Mouse (Mus musculus) limb, embryonic 12.5 days (tissue): ENCODE measurements at regions not wholly inside any gene's neighbourhood (a gene's known extent, or its start where the extent isn't known, plus 50 kb on each side); places are given as distances from the start of the nearest gene placed in this dataset.

Experiments
- ATAC-seq: fragments of 200-750 bp; cut with Nextera tagmentation; 2 replicates; pipeline ENCODE4 v1.8.0; 2017; ENCODE audit warnings: low read depth, moderate TSS enrichment; ENCODE audit not compliant: insufficient number of reproducible peaks, insufficient read depth, low FRiP score, low TSS enrichment
- H3K27ac ChIP-seq: fragments of 300-500 bp; sonication (generic); 2 replicates; pipeline ENCODE4 v1.5.1; 2016; ENCODE audit warnings: mild to moderate bottlenecking, moderate library complexity
- H3K27me3 ChIP-seq: fragments of 300-500 bp; sonication (generic); 2 replicates; pipeline ENCODE4 v1.6.1; 2016; ENCODE audit warnings: mild to moderate bottlenecking, moderate library complexity
- H3K36me3 ChIP-seq: fragments of 300-500 bp; sonication (generic); 2 replicates; pipeline ENCODE4 v1.6.1; 2016; ENCODE audit warnings: mild to moderate bottlenecking, moderate library complexity
- H3K4me1 ChIP-seq: fragments of 300-500 bp; sonication (generic); replicated peaks from 2 replicates; pipeline ENCODE4 v1.6.1; 2016
- H3K4me2 ChIP-seq: fragments of 300-500 bp; sonication (generic); 2 replicates; pipeline ENCODE4 v1.6.1; 2016; ENCODE audit warnings: mild to moderate bottlenecking, moderate library complexity
- H3K4me3 ChIP-seq: fragments of 300-500 bp; sonication (generic); replicated peaks from 2 replicates; pipeline ENCODE4 v1.5.1; 2016; ENCODE audit warnings: mild to moderate bottlenecking
- H3K9ac ChIP-seq: fragments of 300-500 bp; sonication (generic); replicated peaks from 2 replicates; pipeline ENCODE4 v1.6.1; 2016; ENCODE audit warnings: mild to moderate bottlenecking, moderate library complexity
- H3K9me3 ChIP-seq: fragments of 300-500 bp; sonication (generic); 2 replicates; pipeline ENCODE4 v1.6.1; 2016; ENCODE audit warnings: mild to moderate bottlenecking, moderate library complexity
- WGBS: fragments of 180-500 bp; shearing (Covaris S2); methylation state at CpG from one replicate; pipeline ENCODE4 v1.1.7; 2016; 5-methylcytosine and 5-hydroxymethylcytosine counted together

- Histone ChIP-seq H3K9me3 (peaks cover 9% of the 10 kb centered on the region), H3K4me1 (peaks cover 23% of the 10 kb centered on the region), H3K4me3 (no peak overlapping the region), H3K27ac (no peak overlapping the region), H3K9ac (no peak overlapping the region), H3K27me3 (no peaks in the 10 kb centered on the region), H3K36me3 (no peaks in the 10 kb centered on the region), H3K4me2 (no peak overlapping the region)
- WGBS, result 81% methylated on average over 3 of the region's 3 CpGs
- ATAC-seq, result no peak
These were observed 323.6 kb upstream of the Zmiz1 start for GRCm38 (mm10) chr14:25135371-25135770.

- no peak overlapping the region for H3K9ac ChIP-seq
- peaks cover 42% of the 10 kb centered on the region for H3K4me1 ChIP-seq
- no peak for ATAC-seq
- 74% methylated on average over 8 of the region's 8 CpGs for WGBS
- H3K36me3 ChIP-seq, result no peaks in the 10 kb centered on the region
- H3K27ac ChIP-seq, result no peak overlapping the region
- no peak overlapping the region for H3K4me3 ChIP-seq
- no peaks in the 10 kb centered on the region for H3K27me3 ChIP-seq
- H3K4me2 ChIP-seq, result no peak overlapping the region
- peaks cover 9% of the 10 kb centered on the region for H3K9me3 ChIP-seq
These were observed 321.7 kb upstream of the Zmiz1 start for GRCm38 (mm10) chr14:25137312-25137711.

- Histone ChIP-seq H3K36me3 (no peaks in the 10 kb centered on the region), H3K9ac (no peak overlapping the region), H3K9me3 (peaks cover 9% of the 10 kb centered on the region), H3K27ac (0 out of 2 replicates have a peak overlapping the region, but pooled peaks have one; percentile 54), H3K4me2 (no peak overlapping the region), H3K4me3 (no peak overlapping the region), H3K4me1 (peaks cover 48% of the 10 kb centered on the region), H3K27me3 (no peaks in the 10 kb centered on the region)
- ATAC-seq, result no peak
- WGBS, result 79% methylated on average over 3 of the region's 3 CpGs
These were observed 320.5 kb upstream of the Zmiz1 start for GRCm38 (mm10) chr14:25138485-25138884.

GRCm38 (mm10) chr14:25141933-25142332 lies 317.1 kb upstream of the Zmiz1 start:
- Histone ChIP-seq H3K36me3 (no peaks in the 10 kb centered on the region), H3K27ac (peak overlapping the region; percentile 94), H3K4me3 (no peak overlapping the region), H3K27me3 (no peaks in the 10 kb centered on the region), H3K9ac (no peak overlapping the region), H3K4me2 (peak overlapping the region; percentile 28), H3K9me3 (no peaks in the 10 kb centered on the region), H3K4me1 (peaks cover 45% of the 10 kb centered on the region)
- peak; percentile 95 for ATAC-seq
- 9% methylated on average over 9 of the region's 9 CpGs for WGBS

- Histone ChIP-seq H3K27me3 (no peaks in the 10 kb centered on the region), H3K4me3 (no peak overlapping the region), H3K4me1 (peaks cover 45% of the 10 kb centered on the region), H3K9me3 (no peaks in the 10 kb centered on the region), H3K36me3 (no peaks in the 10 kb centered on the region), H3K4me2 (no peak overlapping the region), H3K9ac (no peak overlapping the region), H3K27ac (peak overlapping the region; percentile 32)
- WGBS, result 94% methylated on average over 4 of the region's 4 CpGs
- no peak for ATAC-seq
These were observed 315.9 kb upstream of the Zmiz1 start for GRCm38 (mm10) chr14:25143051-25143450.

GRCm38 (mm10) chr14:25147731-25148130 lies 311.3 kb upstream of the Zmiz1 start:
- ATAC-seq, result no peak
- 93% methylated on average over 2 of the region's 2 CpGs for WGBS
- H3K4me2 ChIP-seq, result no peak overlapping the region

GRCm38 (mm10) chr14:25150968-25151367 lies 308.0 kb upstream of the Zmiz1 start:
- Histone ChIP-seq H3K4me3 (no peak overlapping the region), H3K9ac (no peak overlapping the region), H3K4me1 (peaks cover 13% of the 10 kb centered on the region; the same call in 1 of the 2 replicates), H3K36me3 (no peaks in the 10 kb centered on the region), H3K27me3 (no peaks in the 10 kb centered on the region; the same call in 1 of the 2 replicates), H3K4me2 (no peak overlapping the region), H3K9me3 (no peaks in the 10 kb centered on the region), H3K27ac (no peak overlapping the region)
- 96% methylated on average over 1 of the region's 1 CpGs for WGBS
- ATAC-seq, result no peak

More at GRCm38 (mm10) chr14:25147731-25148130, 311.3 kb upstream of the Zmiz1 start:
- no peaks in the 10 kb centered on the region for H3K9me3 ChIP-seq
- no peak overlapping the region for H3K9ac ChIP-seq
- H3K27me3 ChIP-seq, result no peaks in the 10 kb centered on the region; the same call in 1 of the 2 replicates
- no peak overlapping the region for H3K27ac ChIP-seq
- H3K4me1 ChIP-seq, result peaks cover 11% of the 10 kb centered on the region
- no peak overlapping the region for H3K4me3 ChIP-seq
- no peaks in the 10 kb centered on the region for H3K36me3 ChIP-seq

- Histone ChIP-seq H3K4me2 (no peak overlapping the region), H3K9ac (no peak overlapping the region), H3K9me3 (no peaks in the 10 kb centered on the region), H3K27me3 (no peaks in the 10 kb centered on the region; the same call in 1 of the 2 replicates), H3K36me3 (no peaks in the 10 kb centered on the region), H3K27ac (no peak overlapping the region), H3K4me1 (peaks cover 13% of the 10 kb centered on the region; the same call in 1 of the 2 replicates), H3K4me3 (no peak overlapping the region)
- no peak for ATAC-seq
- WGBS, result 77% methylated on average over 2 of the region's 2 CpGs
These were observed 307.5 kb upstream of the Zmiz1 start for GRCm38 (mm10) chr14:25151485-25151884.

GRCm38 (mm10) chr14:25153573-25153972 lies 305.4 kb upstream of the Zmiz1 start:
- 91% methylated on average over 4 of the region's 4 CpGs for WGBS
- peaks cover 11% of the 10 kb centered on the region; the same call in 1 of the 2 replicates for H3K4me1 ChIP-seq
- no peak overlapping the region for H3K27ac ChIP-seq
- no peak overlapping the region for H3K4me3 ChIP-seq
- no peak for ATAC-seq
- H3K9ac ChIP-seq, result no peak overlapping the region
- no peaks in the 10 kb centered on the region; the same call in 1 of the 2 replicates for H3K27me3 ChIP-seq
- no peaks in the 10 kb centered on the region for H3K9me3 ChIP-seq
- H3K36me3 ChIP-seq, result no peaks in the 10 kb centered on the region
- no peak overlapping the region for H3K4me2 ChIP-seq

GRCm38 (mm10) chr14:25154180-25154579 lies 304.8 kb upstream of the Zmiz1 start:
- no peak overlapping the region for H3K27ac ChIP-seq
- H3K36me3 ChIP-seq, result no peaks in the 10 kb centered on the region
- H3K27me3 ChIP-seq, result no peaks in the 10 kb centered on the region; the same call in 1 of the 2 replicates
- no peak for ATAC-seq
- H3K9me3 ChIP-seq, result no peaks in the 10 kb centered on the region
- H3K4me3 ChIP-seq, result no peak overlapping the region
- H3K4me1 ChIP-seq, result peaks cover 11% of the 10 kb centered on the region; the same call in 1 of the 2 replicates
- 94% methylated on average over 8 of the region's 8 CpGs for WGBS
- H3K4me2 ChIP-seq, result no peak overlapping the region
- H3K9ac ChIP-seq, result no peak overlapping the region

- no peak overlapping the region for H3K4me3 ChIP-seq
- peaks cover 11% of the 10 kb centered on the region; the same call in 1 of the 2 replicates for H3K4me1 ChIP-seq
- H3K27ac ChIP-seq, result no peak overlapping the region
- H3K9ac ChIP-seq, result no peak overlapping the region
- ATAC-seq, result no peak
- H3K36me3 ChIP-seq, result no peaks in the 10 kb centered on the region
- H3K9me3 ChIP-seq, result no peaks in the 10 kb centered on the region
- H3K27me3 ChIP-seq, result no peaks in the 10 kb centered on the region; the same call in 1 of the 2 replicates
- 86% methylated on average over 7 of the region's 7 CpGs for WGBS
- no peak overlapping the region for H3K4me2 ChIP-seq
These were observed 303.8 kb upstream of the Zmiz1 start for GRCm38 (mm10) chr14:25155008-25155783.
